Mouse (Mus musculus): Measurements from ENCODE around the gene Palm2.

The Palm2 gene

GRCm38 (mm10) chr4:57672996-57673906 lies 239.2 kb downstream of the Palm2 start:
- peak; percentile 94 to 95 for DNase-seq

GRCm38 (mm10) chr4:57674351-57674750 lies 240.3 kb downstream of the Palm2 start:
- no peak for DNase-seq

- peak in 1 of 2 experiments; percentile 12 for DNase-seq
These were observed 241.3 kb downstream of the Palm2 start for GRCm38 (mm10) chr4:57675387-57675786.

GRCm38 (mm10) chr4:57677916-57678315 lies 243.9 kb downstream of the Palm2 start:
- DNase-seq: no peak

- no peak for DNase-seq
These were observed 245.0 kb downstream of the Palm2 start for GRCm38 (mm10) chr4:57678991-57679457.

- no peak for DNase-seq
These were observed 246.1 kb downstream of the Palm2 start for GRCm38 (mm10) chr4:57680186-57680585.

GRCm38 (mm10) chr4:57681511-57681910 lies 247.5 kb downstream of the Palm2 start:
- DNase-seq: peak; percentile 62 to 71

GRCm38 (mm10) chr4:57682341-57682740 lies 248.3 kb downstream of the Palm2 start:
- no peak for DNase-seq

- DNase-seq: no peak
These were observed 248.9 kb downstream of the Palm2 start for GRCm38 (mm10) chr4:57682944-57683343.

GRCm38 (mm10) chr4:57684676-57685215 lies 250.7 kb downstream of the Palm2 start:
- DNase-seq: no peak

GRCm38 (mm10) chr4:57686736-57687135 lies 252.7 kb downstream of the Palm2 start:
- DNase-seq: no peak

GRCm38 (mm10) chr4:57687583-57687982 lies 253.5 kb downstream of the Palm2 start:
- DNase-seq: no peak

- DNase-seq: no peak
These were observed 254.1 kb downstream of the Palm2 start for GRCm38 (mm10) chr4:57688131-57688530.

- DNase-seq: no peak
These were observed 256.0 kb downstream of the Palm2 start for GRCm38 (mm10) chr4:57690001-57690400.

- DNase-seq: no peak
These were observed 256.8 kb downstream of the Palm2 start for GRCm38 (mm10) chr4:57690805-57691204.

- no peak for DNase-seq
These were observed 260.5 kb downstream of the Palm2 start for GRCm38 (mm10) chr4:57694356-57695136.

- DNase-seq: no peak
These were observed 262.9 kb downstream of the Palm2 start for GRCm38 (mm10) chr4:57696955-57697354.

- no peak for DNase-seq
These were observed 264.0 kb downstream of the Palm2 start for GRCm38 (mm10) chr4:57697918-57698611.

GRCm38 (mm10) chr4:57701576-57701975 lies 267.5 kb downstream of the Palm2 start:
- peak; percentile 47 to 56 for DNase-seq

GRCm38 (mm10) chr4:57703574-57704470 lies 269.8 kb downstream of the Palm2 start:
- DNase-seq: no peak

- DNase-seq: no peak
These were observed 270.5 kb downstream of the Palm2 start for GRCm38 (mm10) chr4:57704575-57704974.

- DNase-seq: no peak
These were observed 281.8 kb downstream of the Palm2 start for GRCm38 (mm10) chr4:57715849-57716248.
